Mouse (Mus musculus): Measurements from ENCODE around the gene Angptl1. TPM values are rescaled to one million over a fixed set of nuclear protein-coding genes. Genes with fewer than 3 reads are reported as not detected.

Angptl1 gene
- total RNA-seq (2021) = 10 to 100 TPM in 1 of 2 experiments, 1 to 10 TPM in 1; 9.5 to 10.2 TPM
- long read RNA-seq, experiment 1, transcript Angptl1-201 (5 exons, 2,651 nt) = major isoform, 11 of 13 reads
- long read RNA-seq, experiment 1, partial matches to known transcripts = 1 of 13 reads
- long read RNA-seq, experiment 1, other reads (novel, unspliced or antisense) = 0 of 13 reads
- long read RNA-seq, experiment 2, partial matches to known transcripts = 0 of 2 reads
- long read RNA-seq, experiment 2, other reads (novel, unspliced or antisense) = 0 of 2 reads

DNA sequence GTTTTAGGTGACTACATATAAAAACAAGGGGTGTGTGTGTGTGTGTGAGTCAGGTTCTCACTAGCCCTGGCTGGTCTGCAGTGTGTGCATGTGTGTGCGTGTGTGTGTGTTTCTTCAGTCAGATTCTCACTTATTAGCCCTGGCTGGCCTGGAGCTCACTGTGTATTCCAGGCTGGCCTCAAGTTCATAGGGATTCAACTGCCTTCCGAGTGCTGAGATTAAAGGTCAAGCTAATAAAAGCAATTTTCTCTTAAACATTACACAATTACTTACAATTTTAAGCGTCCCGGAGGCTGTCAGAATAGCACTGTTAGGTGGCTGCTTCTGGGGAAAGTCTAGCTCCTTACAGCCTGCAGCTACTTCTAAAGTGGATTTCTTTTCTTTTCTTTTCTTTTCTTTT, at the start of gene Angptl1:
Angptl1 (plus strand) TSS at position 386 of the 400 bp plus-strand sequence.
- DNase-seq = no peak

DNA sequence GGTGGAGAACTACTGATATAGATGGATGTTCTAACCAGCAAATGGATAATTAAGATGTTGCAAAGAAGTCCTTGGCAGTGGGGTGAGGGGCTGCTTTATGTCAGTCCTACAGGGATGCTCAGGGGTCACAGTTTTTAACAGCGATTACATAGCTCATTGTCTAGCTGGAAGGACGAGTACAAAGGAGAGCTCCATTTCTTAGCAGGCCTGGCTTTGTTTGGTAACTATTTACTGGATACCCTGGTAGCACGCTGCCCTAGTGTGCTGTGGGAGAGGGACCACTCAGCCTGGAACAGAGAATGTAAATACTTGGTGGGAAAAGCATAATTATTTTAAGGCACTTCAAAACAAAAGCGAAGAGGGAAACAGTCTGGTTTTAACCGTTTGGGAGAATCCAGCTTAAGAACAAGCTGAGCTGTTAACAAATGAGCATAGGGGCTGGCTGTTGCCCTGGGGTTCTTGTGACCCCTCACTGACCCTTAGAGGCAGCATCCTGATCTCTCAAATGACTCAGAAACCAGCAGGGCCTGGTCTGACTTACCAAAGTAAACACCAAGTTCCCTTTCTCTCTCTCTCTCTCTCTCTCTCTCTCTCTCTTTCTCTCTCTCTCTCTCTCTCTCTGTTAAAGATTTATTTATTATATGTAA, 48.4 kb upstream of the Angptl1 start:
- DNase-seq = no peak

DNA sequence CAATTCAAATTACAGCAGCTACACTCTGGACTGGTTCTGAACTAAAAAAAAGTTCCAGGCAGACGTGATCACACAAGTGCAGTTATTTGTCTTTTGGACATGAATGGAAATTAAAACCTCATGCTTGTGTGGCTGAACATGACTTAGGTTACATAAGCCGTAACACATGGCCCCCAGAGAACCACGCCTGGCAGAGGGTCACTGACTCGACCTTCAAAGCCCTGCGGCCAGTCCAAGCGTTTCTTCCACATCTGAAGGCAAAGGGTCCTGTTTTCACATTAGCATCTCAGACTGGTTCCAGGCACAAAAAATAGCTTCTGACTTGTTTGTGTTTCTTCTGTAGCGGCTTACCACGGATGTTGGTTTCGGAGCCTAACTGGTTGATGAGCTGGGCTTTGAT, 42.1 kb upstream of the Angptl1 start:
- DNase-seq = no peak

DNA sequence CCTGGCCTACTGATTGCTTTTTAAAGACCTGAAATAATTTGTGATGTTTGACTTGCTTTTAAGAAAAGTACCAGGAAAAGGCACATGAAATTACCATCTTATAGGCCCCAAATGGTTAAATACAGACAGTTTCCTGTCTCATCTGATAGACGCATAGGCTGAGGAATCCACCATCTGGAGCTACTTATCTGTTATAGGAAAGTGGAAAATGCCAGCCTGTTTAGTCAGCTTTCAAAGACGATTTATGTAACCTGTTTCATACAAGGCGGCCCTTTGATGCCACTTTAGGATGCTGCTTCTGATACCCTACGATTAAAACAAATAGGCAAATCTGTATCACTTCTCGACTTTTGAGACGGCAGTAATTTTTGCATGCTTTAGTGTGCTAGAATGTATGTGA, 37.1 kb upstream of the Angptl1 start:
- no peak for DNase-seq

DNA sequence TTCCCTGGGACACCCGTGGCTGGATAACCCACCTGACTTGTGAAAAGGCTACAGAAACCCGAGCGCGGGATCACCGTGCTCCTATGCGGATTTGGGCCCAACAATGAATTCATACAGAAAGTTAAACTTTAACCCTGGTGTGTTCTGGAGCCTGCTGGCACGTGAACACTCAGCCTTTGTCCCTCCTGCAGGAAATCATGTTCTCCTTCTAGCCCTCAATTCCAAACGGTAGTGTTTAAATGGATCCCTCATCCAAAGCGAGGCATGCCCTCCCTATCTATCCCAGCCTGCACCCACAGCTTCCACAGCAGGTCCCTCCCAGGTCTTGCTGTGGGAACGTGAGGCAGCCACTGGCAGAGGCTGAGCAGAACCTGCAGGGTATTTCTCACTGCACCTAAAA, 30.0 kb upstream of the Angptl1 start:
- DNase-seq = no peak

DNA sequence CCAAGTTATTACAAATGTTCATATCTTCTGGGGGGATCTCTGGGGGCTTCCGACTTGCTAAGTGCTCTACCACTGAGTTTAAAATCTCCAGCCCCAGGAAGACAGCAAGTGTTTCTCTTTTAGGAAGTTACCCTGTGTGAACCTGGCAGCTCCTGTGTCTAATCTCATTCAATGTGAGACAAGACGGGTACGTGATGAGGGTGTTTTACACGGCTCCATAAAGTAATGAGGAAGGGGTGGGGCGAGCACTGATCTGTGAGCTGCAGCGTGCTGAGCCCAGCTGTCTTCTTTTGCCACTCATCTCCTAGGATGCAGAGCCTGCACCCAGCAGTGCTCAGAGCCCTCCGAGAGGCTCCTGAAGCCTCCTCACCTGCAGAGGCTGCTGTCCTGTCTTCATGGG, 26.4 kb upstream of the Angptl1 start:
- no peak for DNase-seq

DNA sequence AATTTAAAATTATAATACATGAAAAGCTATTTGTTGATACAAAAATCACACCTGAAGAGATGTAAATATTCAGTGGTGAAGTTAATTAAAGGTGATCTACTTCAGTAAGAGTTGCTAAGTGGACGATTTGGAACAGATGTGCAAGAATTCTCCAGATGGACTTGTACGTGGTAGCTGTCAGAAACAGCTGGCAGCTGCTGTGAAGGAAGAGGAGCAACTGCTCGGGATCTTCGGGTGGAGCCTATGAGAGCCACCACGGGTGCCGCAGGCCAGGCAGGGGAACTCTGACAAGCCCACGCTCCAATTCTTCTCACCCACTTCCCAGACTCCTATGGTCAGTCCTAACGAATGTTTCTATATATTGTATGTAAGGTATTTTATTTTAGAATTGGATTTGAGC, 25.6 kb upstream of the Angptl1 start:
- no peak for DNase-seq

DNA sequence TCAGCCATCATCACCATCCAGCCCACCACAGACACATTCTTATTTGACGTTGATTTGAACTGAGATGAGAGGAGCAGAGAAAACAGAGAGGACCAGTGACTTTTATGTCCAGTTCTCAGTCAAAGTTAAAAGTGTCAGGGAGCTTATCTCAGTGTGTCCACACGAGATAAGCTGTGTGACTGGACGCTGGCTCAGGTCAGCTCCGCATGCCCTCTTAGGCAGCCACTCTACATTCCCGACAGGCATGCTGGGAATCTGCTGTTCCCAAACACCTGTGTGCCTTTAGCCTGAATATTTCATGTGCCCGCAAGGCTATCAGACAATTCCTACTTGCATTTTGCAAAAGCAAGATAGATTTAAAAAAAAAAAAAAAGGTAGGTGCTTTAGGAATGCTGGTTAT, 24.9 kb upstream of the Angptl1 start:
- DNase-seq = no peak

DNA sequence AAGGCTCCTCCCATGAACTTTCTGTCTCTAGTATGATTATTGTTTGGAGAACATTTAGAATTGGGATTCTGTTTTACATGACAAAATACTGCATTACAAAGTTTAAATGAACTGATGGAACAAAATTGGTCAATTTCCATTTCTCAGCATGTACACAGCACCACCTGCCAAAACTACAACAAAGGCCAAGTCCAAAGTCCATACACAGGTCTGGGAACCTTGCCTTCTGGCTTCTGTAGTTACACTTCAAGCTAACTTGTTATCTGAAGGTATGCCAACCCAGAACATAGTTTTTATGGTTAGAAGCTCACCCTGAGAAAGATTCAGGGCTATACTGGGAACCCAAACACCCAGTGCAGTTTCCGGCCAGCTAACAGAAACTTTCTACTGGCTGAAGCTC, 19.1 kb upstream of the Angptl1 start:
- DNase-seq = no peak

DNA sequence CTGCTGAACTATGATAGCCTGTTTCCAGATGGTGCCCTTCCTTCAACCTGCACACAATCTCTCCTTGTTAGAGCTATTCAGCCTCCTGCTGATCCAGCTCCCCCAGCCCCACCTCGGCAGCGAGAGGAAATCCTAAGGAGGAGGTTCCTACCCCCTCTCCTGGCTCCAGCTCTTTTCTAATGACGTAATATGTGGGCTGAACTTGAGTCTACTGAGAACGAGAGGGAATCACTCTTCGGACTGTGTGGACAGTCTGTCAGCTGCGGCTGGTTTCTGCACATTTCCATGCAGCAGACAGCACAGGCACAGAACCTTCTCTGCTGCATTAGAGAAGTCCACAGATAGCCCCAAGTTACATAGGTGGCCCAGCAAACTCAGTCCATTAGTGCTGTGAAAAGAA, 333 bp downstream of the Angptl1 start:
- peak; percentile 71 for DNase-seq

DNA sequence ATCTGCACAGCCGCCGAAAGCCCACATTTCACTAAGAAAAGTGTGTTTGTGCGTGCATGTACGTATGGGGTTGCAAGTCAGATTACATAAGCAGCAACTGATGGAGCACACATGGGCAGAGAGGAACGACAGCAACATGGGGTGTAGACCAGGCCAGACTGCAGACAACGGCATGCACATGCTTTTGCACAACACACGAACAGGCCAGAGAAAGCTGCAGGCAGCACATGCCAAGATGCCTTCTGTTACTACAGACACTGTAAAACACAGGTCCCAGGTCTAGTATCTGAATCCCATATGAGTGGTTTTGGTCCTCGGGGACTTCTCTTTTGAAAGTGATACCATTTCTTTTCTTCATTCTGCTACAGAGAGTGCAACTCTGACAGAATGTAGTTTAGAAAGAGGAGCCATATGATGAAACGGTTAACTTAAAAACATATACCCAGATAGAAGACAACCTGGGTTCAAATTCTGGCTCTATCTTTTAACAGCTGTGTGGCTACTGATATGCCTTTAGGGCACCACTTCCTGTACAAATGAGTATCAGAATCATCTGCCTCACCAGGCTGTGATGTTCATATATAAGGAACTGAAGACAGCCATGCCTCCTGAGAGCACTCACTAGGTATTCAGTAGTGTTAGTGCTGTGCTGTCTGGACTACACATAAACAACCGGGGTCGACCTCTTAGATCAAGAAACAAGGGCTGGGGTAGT, 3.4 kb downstream of the Angptl1 start:
- no peak for DNase-seq

DNA sequence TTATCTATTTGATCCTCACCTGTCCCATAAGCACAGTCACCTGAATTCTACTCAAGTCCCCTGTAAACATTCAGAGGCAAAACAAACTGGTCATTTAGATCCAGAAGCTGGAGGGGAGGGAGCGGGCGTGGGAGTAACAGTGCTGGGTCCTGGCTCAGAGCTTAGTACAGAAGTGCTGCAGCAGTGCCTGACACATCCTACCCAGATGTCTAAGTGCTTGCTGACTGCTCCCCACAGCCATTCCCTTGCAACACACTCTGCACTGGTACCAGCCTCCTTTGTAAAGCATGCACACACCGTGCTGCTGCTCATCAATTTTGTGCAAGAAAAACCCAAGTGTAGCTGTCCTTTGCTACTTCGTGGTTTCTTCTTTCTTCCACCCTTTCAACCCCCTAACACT, 8.7 kb downstream of the Angptl1 start:
- DNase-seq = no peak

DNA sequence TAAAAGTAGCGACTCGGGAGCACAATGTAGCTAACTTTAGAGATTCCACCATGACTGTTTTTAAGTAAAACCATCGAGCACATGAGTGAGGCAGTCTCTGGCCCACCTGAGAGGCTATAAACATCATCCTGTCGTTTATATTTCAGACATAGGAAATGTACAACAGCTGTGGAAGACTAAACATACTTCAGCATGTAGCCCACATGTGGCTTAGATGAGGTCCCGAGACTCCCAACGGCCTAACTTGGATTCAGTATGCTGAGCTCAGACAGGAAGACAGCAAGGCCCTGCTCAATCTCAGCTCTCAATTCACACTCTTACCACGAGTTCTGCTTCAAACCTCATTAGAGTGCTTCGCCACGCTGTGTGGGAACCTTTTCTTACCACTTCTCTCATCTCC, 14.0 kb downstream of the Angptl1 start:
- DNase-seq = no peak

DNA sequence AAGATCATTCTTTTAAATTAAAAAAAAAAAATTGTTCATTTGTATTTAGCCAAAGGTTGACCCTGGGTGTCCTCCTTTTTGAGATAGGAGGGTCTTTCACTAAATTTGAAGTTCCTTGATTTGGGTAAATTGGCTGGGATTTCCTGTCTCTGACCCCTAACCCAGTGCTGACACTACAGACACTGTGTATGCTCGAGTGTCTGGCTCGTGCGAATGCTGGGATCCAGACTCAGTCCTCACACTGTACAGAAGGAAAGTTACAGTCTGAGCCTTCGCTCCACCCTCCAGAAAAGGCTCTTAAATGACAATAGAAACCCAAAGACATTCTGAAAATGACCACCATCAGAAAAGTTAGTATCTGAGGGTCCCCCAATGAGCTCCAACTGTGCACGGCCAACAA, 14.5 kb downstream of the Angptl1 start:
- DNase-seq = no peak

DNA sequence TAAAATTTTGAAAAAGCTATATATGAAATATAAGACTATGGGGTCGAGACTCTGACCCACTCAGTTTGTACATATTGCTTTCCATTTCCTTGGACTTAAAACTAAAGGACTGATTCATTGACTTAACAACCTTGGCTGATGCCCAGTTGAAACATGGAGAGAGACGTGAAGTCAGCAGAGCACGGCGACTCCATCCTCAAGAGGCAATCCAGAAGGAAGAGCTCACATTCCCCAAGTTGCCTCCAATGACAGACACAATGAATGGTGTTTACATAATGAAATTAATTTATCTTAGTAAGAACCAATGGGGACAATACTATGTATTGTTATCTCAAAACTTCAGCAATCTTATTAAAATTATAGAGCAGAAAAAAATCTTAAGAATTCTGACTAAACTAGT, 16.2 kb downstream of the Angptl1 start:
- no peak for DNase-seq

DNA sequence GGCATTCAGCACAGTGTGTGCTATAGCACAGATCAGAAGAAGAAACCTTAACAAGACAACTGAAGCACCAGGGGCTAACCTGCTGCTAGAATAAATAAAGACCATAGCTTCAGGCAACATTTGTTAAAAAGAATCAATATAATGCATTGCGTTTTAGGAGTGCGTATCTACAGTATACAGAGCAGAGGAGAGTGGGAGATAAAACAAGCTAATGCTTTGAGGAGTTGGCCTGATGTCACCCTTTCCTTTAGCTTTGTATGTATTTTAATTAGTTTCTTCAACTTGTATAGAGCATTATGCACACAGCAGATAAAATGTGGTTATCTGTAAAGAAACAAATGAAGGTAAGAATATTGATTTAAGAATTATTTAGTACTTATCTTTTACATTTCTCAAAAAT, 18.3 kb downstream of the Angptl1 start:
- no peak for DNase-seq

DNA sequence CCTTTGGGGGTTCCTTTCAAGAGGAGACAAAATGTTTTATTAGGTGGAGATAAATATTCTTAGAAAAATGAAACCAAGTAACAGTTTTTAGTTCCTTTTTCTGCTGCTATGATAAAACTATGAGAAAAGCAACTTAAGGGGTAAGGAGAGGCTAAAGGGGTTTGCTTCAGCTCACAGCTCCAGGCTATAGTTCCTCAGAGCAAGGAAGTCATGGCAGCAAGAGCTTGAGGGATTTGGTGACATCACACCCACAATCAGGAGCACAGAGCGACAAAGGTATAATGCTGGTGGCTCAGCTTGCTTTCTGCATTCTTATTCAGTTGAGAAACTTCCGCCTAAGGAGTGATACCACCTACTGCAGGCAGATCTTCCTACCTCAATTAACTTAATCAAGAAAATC, 20.8 kb downstream of the Angptl1 start:
- DNase-seq = no peak

DNA sequence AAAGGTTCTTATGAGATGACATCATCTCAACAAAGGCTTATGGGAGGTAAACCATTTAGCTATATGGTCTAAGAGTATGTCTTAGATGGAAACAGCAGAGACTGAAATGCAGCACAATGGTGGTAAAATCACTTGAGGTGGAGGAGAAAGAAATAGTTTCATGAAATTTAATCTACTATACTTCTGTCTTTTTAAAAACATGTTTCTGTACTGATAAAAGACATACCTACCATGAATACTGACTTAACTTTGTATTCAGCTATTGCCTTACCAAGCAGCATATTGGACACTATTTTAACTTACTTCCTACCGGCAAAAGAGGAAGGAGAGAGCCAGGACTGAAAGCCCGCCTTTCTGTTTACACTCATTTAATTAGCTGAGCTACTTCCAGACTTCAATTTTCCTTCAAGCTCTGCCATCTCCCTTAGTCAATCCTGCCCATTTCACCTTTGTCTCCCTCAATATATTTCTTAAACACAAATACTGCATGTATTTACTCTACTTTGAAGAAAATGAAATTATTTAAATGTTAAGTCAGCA, 21.4 kb downstream of the Angptl1 start:
- no peak for DNase-seq

DNA sequence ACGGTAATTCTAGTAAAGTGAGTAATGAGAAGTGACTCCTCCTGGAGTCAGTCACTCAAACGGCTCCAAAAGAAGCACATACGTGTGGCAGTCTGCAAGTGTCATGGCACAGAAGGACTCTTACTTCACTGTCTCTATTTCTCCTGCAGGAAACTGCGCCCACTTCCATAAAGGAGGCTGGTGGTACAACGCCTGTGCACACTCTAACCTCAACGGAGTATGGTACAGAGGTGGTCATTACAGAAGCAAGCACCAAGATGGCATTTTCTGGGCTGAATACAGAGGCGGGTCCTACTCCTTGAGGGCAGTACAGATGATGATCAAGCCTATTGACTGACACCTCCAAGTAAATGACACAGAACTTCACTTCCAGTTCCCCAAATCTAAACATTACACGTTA, 21.9 kb downstream of the Angptl1 start:
- no peak for DNase-seq

DNA sequence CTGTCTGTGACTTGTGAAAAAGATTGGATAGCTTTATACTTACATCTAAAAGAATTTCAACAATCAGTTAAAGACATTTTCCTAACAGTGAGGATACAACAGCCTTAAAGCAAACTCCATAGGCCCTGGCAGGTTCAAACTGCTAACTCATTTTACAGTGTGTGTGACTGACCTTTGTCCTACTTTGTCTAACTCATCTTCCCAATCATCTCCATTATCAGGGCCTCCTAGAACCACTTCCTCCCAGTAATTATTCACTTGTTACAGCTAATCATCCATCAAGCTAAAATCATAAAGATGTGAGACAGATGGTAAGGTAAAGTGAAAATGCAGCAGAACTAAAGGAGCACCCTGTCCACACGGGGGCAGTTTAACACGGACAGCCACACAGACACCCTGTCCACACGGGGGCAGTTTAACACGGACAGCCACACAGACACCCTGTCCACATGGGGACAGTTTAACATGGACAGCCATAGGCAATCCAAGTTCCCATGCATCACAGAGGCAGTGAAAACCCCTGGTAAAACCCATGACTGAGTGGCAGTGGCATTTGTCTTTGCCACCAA, 23.2 kb downstream of the Angptl1 start:
- peak; percentile 37 for DNase-seq

DNA sequence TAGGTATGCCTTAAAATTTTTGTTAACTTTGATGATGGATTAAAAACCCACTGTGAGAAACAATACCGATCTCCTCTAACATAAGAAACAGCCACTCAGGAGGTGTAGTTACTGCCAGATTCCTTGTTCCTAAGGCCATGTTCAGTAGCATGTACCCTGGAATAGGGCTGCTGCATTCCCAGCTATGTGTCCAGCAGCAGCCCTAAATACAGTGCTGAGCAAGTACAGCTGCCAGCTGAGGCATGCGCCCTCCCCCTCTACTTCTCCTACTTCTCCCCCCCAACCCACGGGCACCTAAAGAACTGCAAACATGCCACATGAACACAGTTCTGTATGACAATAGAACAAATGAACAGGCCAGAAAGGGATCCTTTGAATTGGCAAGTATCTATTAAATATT, 25.4 kb downstream of the Angptl1 start:
- DNase-seq = no peak

DNA sequence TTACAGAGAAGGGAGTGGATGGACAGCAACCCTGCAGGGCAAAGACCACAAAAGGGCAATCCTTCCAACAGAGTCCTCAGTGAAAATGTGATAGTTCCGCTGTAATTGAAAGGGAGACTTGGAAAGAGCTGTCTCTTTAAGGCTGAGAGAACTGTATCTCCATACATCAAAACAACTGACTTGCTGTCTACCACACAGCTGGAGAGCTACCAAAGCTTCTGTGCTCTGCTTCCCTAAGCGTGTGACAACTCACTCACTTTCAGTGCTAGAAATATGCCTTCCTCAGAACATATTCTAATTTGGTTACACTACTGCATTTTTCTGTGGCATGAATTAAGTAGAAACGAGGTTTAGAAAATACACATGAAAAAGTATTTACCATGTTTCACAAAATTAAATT, 25.9 kb downstream of the Angptl1 start:
- no peak for DNase-seq

DNA sequence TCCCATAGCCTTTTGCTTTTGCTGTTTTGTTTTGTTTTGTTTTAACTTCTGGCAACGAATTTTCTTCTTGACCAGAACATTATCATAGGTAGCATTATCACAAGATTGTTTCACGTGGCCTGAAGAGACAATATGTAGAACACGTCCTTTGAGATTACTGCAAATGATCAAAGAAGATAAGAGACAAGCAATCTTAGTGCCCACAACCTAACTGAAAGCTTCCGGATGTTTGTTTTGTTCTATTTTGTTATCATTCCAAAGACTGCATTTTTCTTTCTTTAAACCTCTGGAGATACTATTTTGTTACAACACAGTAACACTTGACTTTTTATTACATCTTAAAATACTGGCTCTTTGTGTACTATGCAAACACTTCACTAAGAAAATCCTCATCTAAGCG, 31.7 kb downstream of the Angptl1 start:
- DNase-seq = no peak
